Mouse (Mus musculus): ENCODE results near the gene Hif3a. TPM values are rescaled to one million over a fixed set of nuclear protein-coding genes. Genes with fewer than 3 reads are reported as not detected.

Gene Hif3a
- polyA plus RNA-seq, 1 experiment = not detected

- H3K27me3 ChIP-seq (ENCODE audit: control insufficient read depth, insufficient read depth, insufficient read length) = peaks cover 19% of the 10 kb centered on the region
Measured at GRCm38 (mm10) chr7:17058816-17059462, 3.3 kb downstream of the Hif3a start.

GRCm38 (mm10) chr7:17058071-17058689 is 4.0 kb downstream of the Hif3a start:
- H3K27me3 ChIP-seq (ENCODE audit: control insufficient read depth, insufficient read depth, insufficient read length) = peaks cover 18% of the 10 kb centered on the region
- TF ChIP-seq FOSL1 (IDR thresholded peaks at IDR 0.05; ENCODE audit: insufficient read depth, low read length, poor library complexity, severe bottlenecking) = no peak
- TF ChIP-seq MYOD1 (IDR thresholded peaks at IDR 0.05; ENCODE audit: control insufficient read depth, insufficient read length, low read depth) = no peak
- no peaks in the 10 kb centered on the region for H3K79me3 ChIP-seq (ENCODE audit: low read depth)
- H3K79me2 ChIP-seq (ENCODE audit: control insufficient read depth, insufficient read depth) = no peaks in the 10 kb centered on the region
- H3K36me3 ChIP-seq (ENCODE audit: control insufficient read depth, insufficient read depth) = no peaks in the 10 kb centered on the region
- H3ac ChIP-seq (ENCODE audit: control insufficient read depth, insufficient read length, low read depth) = no peak overlapping the region
- H3K4me3 ChIP-seq (ENCODE audit: insufficient read depth, poor library complexity, severe bottlenecking) = no peak overlapping the region

More at GRCm38 (mm10) chr7:17058816-17059462, 3.3 kb downstream of the Hif3a start:
- Histone ChIP-seq H3K79me2 (ENCODE audit: control insufficient read depth, insufficient read depth) (no peaks in the 10 kb centered on the region), H3ac (ENCODE audit: control insufficient read depth, insufficient read length, low read depth) (no peak overlapping the region), H3K4me3 (ENCODE audit: insufficient read depth, poor library complexity, severe bottlenecking) (no peak overlapping the region), H3K36me3 (ENCODE audit: control insufficient read depth, insufficient read depth) (no peaks in the 10 kb centered on the region), H3K79me3 (ENCODE audit: low read depth) (no peaks in the 10 kb centered on the region)
- no peak for TF ChIP-seq FOSL1 (IDR thresholded peaks at IDR 0.05; ENCODE audit: insufficient read depth, low read length, poor library complexity, severe bottlenecking)
- TF ChIP-seq MAX (IDR thresholded peaks at IDR 0.05) = no peak
- TF ChIP-seq MYOD1 (IDR thresholded peaks at IDR 0.05; ENCODE audit: control insufficient read depth, insufficient read length, low read depth) = no peak
- no peak for TF ChIP-seq CTCF (IDR thresholded peaks at IDR 0.05; ENCODE audit: control insufficient read depth, insufficient read depth, insufficient read length)
- TF ChIP-seq MYOG (IDR thresholded peaks at IDR 0.05; ENCODE audit: control insufficient read depth, extremely low read depth, insufficient read length) = no peak
- no peak for TF ChIP-seq CEBPB (IDR thresholded peaks at IDR 0.05; ENCODE audit: low read depth)
- TF ChIP-seq USF1 (IDR thresholded peaks at IDR 0.05; ENCODE audit: low read depth) = no peak

GRCm38 (mm10) chr7:17056601-17057523 is 5.4 kb downstream of the Hif3a start:
- no peak for TF ChIP-seq FOSL1 (IDR thresholded peaks at IDR 0.05; ENCODE audit: insufficient read depth, low read length, poor library complexity, severe bottlenecking)
- TF ChIP-seq CEBPB (IDR thresholded peaks at IDR 0.05; ENCODE audit: low read depth) = no peak
- TF ChIP-seq MYOD1 (IDR thresholded peaks at IDR 0.05; ENCODE audit: control insufficient read depth, insufficient read length, low read depth) = no peak
- TF ChIP-seq USF1 (IDR thresholded peaks at IDR 0.05; ENCODE audit: low read depth) = no peak
- TF ChIP-seq CTCF (IDR thresholded peaks at IDR 0.05; ENCODE audit: control insufficient read depth, insufficient read depth, insufficient read length) = no peak
- TF ChIP-seq MYOG (IDR thresholded peaks at IDR 0.05; ENCODE audit: control insufficient read depth, extremely low read depth, insufficient read length) = no peak
- no peak for TF ChIP-seq MAX (IDR thresholded peaks at IDR 0.05)
- H3K79me3 ChIP-seq (ENCODE audit: low read depth) = no peaks in the 10 kb centered on the region
- H3ac ChIP-seq (ENCODE audit: control insufficient read depth, insufficient read length, low read depth) = no peak overlapping the region
- no peaks in the 10 kb centered on the region for H3K36me3 ChIP-seq (ENCODE audit: control insufficient read depth, insufficient read depth)
- no peaks in the 10 kb centered on the region for H3K79me2 ChIP-seq (ENCODE audit: control insufficient read depth, insufficient read depth)
- peaks cover 4% of the 10 kb centered on the region for H3K27me3 ChIP-seq (ENCODE audit: control insufficient read depth, insufficient read depth, insufficient read length)
- H3K4me3 ChIP-seq (ENCODE audit: insufficient read depth, poor library complexity, severe bottlenecking) = no peak overlapping the region

GRCm38 (mm10) chr7:17056081-17056581 is 6.1 kb downstream of the Hif3a start:
- H3K4me3 ChIP-seq (ENCODE audit: insufficient read depth, poor library complexity, severe bottlenecking) = no peak overlapping the region
- no peaks in the 10 kb centered on the region for H3K79me2 ChIP-seq (ENCODE audit: control insufficient read depth, insufficient read depth)
- peaks cover 4% of the 10 kb centered on the region for H3K27me3 ChIP-seq (ENCODE audit: control insufficient read depth, insufficient read depth, insufficient read length)
- no peaks in the 10 kb centered on the region for H3K79me3 ChIP-seq (ENCODE audit: low read depth)
- H3K36me3 ChIP-seq (ENCODE audit: control insufficient read depth, insufficient read depth) = no peaks in the 10 kb centered on the region
- no peak for TF ChIP-seq MYOG (IDR thresholded peaks at IDR 0.05; ENCODE audit: control insufficient read depth, extremely low read depth, insufficient read length)
- no peak for TF ChIP-seq USF1 (IDR thresholded peaks at IDR 0.05; ENCODE audit: low read depth)
- TF ChIP-seq MYOD1 (IDR thresholded peaks at IDR 0.05; ENCODE audit: control insufficient read depth, insufficient read length, low read depth) = no peak
- no peak for TF ChIP-seq CEBPB (IDR thresholded peaks at IDR 0.05; ENCODE audit: low read depth)
- TF ChIP-seq CTCF (IDR thresholded peaks at IDR 0.05; ENCODE audit: control insufficient read depth, insufficient read depth, insufficient read length) = no peak
- TF ChIP-seq FOSL1 (IDR thresholded peaks at IDR 0.05; ENCODE audit: insufficient read depth, low read length, poor library complexity, severe bottlenecking) = no peak
- TF ChIP-seq MAX (IDR thresholded peaks at IDR 0.05) = no peak
- no peak overlapping the region for H3ac ChIP-seq (ENCODE audit: control insufficient read depth, insufficient read length, low read depth)

- TF ChIP-seq FOSL1 (IDR thresholded peaks at IDR 0.05; ENCODE audit: insufficient read depth, low read length, poor library complexity, severe bottlenecking) (no peak), CEBPB (IDR thresholded peaks at IDR 0.05; ENCODE audit: low read depth) (no peak), MYOG (IDR thresholded peaks at IDR 0.05; ENCODE audit: control insufficient read depth, extremely low read depth, insufficient read length) (no peak), MAX (IDR thresholded peaks at IDR 0.05) (no peak), MYOD1 (IDR thresholded peaks at IDR 0.05; ENCODE audit: control insufficient read depth, insufficient read length, low read depth) (no peak), USF1 (IDR thresholded peaks at IDR 0.05; ENCODE audit: low read depth) (no peak), CTCF (IDR thresholded peaks at IDR 0.05; ENCODE audit: control insufficient read depth, insufficient read depth, insufficient read length) (no peak)
- no peaks in the 10 kb centered on the region for H3K79me3 ChIP-seq (ENCODE audit: low read depth)
- H3K36me3 ChIP-seq (ENCODE audit: control insufficient read depth, insufficient read depth) = no peaks in the 10 kb centered on the region
- no peak overlapping the region for H3ac ChIP-seq (ENCODE audit: control insufficient read depth, insufficient read length, low read depth)
- peaks cover under 1% of the 10 kb centered on the region for H3K27me3 ChIP-seq (ENCODE audit: control insufficient read depth, insufficient read depth, insufficient read length)
- H3K79me2 ChIP-seq (ENCODE audit: control insufficient read depth, insufficient read depth) = no peaks in the 10 kb centered on the region
- no peak overlapping the region for H3K4me3 ChIP-seq (ENCODE audit: insufficient read depth, poor library complexity, severe bottlenecking)
Measured at GRCm38 (mm10) chr7:17055287-17055946, 6.8 kb downstream of the Hif3a start.
